Mouse (Mus musculus) forebrain, postnatal 0 days (tissue): ENCODE data around the gene Atat1. TPM values are rescaled to one million over a fixed set of nuclear protein-coding genes. Genes with fewer than 3 reads are reported as not detected.

ENCODE experiments used
- ATAC-seq: fragments of 200-750 bp; cut with Nextera tagmentation; 2 replicates; pipeline ENCODE4 v1.8.0; 2017; ENCODE audit warnings: mild to moderate bottlenecking, moderate library complexity
- DNase-seq: peaks from one replicate; pipeline ENCODE4 v3.0.0-alpha.2; 2015
- H3K27ac ChIP-seq: fragments of 300-500 bp; sonication (generic); 2 replicates; pipeline ENCODE4 v1.5.1; 2014; ENCODE audit warnings: low read depth, mild to moderate bottlenecking, antibody characterized with exemption, low read length, moderate library complexity, mixed read lengths
- H3K27me3 ChIP-seq: fragments of 300-500 bp; sonication (generic); 2 replicates; pipeline ENCODE4 v1.6.1; 2014; ENCODE audit warnings: mild to moderate bottlenecking, low read length, mixed read lengths; ENCODE audit not compliant: insufficient read depth
- H3K36me3 ChIP-seq: fragments of 300-500 bp; sonication (generic); 2 replicates; pipeline ENCODE4 v1.6.1; 2014; ENCODE audit warnings: mild to moderate bottlenecking, moderate library complexity; ENCODE audit not compliant: insufficient read depth
- H3K4me1 ChIP-seq: fragments of 300-500 bp; sonication (generic); 2 replicates; pipeline ENCODE4 v1.6.1; 2014; ENCODE audit warnings: antibody characterized with exemption; ENCODE audit not compliant: insufficient read depth
- H3K4me2 ChIP-seq: fragments of 300-500 bp; sonication (generic); 2 replicates; pipeline ENCODE4 v1.6.1; 2014; ENCODE audit warnings: low read depth, mild to moderate bottlenecking, moderate library complexity
- H3K4me3 ChIP-seq: fragments of 300-500 bp; sonication (generic); 2 replicates; pipeline ENCODE4 v1.5.1; 2014; ENCODE audit warnings: low read depth, low read length, mixed read lengths
- H3K9ac ChIP-seq: fragments of 300-500 bp; sonication (generic); 2 replicates; pipeline ENCODE4 v1.6.1; 2014; ENCODE audit warnings: mild to moderate bottlenecking
- H3K9me3 ChIP-seq: fragments of 300-500 bp; sonication (generic); 2 replicates; pipeline ENCODE4 v1.6.1; 2016; ENCODE audit warnings: low read length
- CTCF ChIP-seq: sonication (generic); IDR thresholded peaks from 2 replicates; pipeline ENCODE4 v1.5.1; 2016; ENCODE audit warnings: antibody characterized with exemption, control low read depth, low read depth
- WGBS: fragments of 180-500 bp; shearing (Covaris S2); extraction: QIAGEN DNeasy Blood & Tissue Kit; methylation state at CpG from one replicate; pipeline ENCODE4 v1.1.7; 2014; 5-methylcytosine and 5-hydroxymethylcytosine counted together
- polyA plus RNA-seq: library from polyadenylated mRNA; unstranded; fragments of >200 nt; fragmentation: Nextera tagmentation; extraction: Ambion mirVana; gene quantifications from 2 replicates; pipeline ENCODE4 v1.2.1, GENCODE M21; 2015
- total RNA-seq: library from RNA; depleted of rRNA; stranded (reverse); fragments of >200 nt; gene quantifications from 2 replicates; pipeline ENCODE4 v1.2.3, GENCODE M21; 2014

Gene Atat1
- total and polyA plus RNA-seq, 2 experiments from 2014 or later = 218 to 379 TPM

- TF ChIP-seq CTCF = no peak
- Histone ChIP-seq H3K36me3 (peaks cover 34% of the 10 kb centered on the region), H3K4me2 (no peak overlapping the region), H3K9ac (no peak overlapping the region), H3K4me1 (peaks cover 18% of the 10 kb centered on the region), H3K27me3 (no peaks in the 10 kb centered on the region), H3K4me3 (no peak overlapping the region), H3K9me3 (no peaks in the 10 kb centered on the region), H3K27ac (no peak overlapping the region)
- ATAC-seq = no peak
- DNase-seq = no peak
- WGBS = 75% methylated on average over 4 of the region's 4 CpGs
Measured at GRCm38 (mm10) chr17:35921710-35922109, 11.8 kb upstream of the Atat1 start.

- Histone ChIP-seq H3K4me2 (no peak overlapping the region; the same call in 1 of the 2 replicates), H3K9me3 (no peaks in the 10 kb centered on the region), H3K4me1 (peaks cover 18% of the 10 kb centered on the region), H3K27ac (peak overlapping the region; percentile 11; the same call in 1 of the 2 replicates), H3K4me3 (no peak overlapping the region), H3K9ac (no peak overlapping the region), H3K36me3 (peaks cover 27% of the 10 kb centered on the region), H3K27me3 (no peaks in the 10 kb centered on the region)
- peak; percentile 69 for DNase-seq
- no peak for ATAC-seq
- TF ChIP-seq CTCF = peak; percentile 74
- WGBS = 66% methylated on average over 5 of the region's 5 CpGs
Measured at GRCm38 (mm10) chr17:35920862-35921562, 11.1 kb upstream of the Atat1 start.

GRCm38 (mm10) chr17:35920384-35920783, 10.5 kb upstream of the Atat1 start:
- Histone ChIP-seq H3K4me3 (no peak overlapping the region), H3K4me2 (peak overlapping the region; percentile 79), H3K27me3 (no peaks in the 10 kb centered on the region), H3K27ac (peak overlapping the region; percentile 100), H3K4me1 (peaks cover 18% of the 10 kb centered on the region), H3K36me3 (peaks cover 23% of the 10 kb centered on the region), H3K9me3 (no peaks in the 10 kb centered on the region), H3K9ac (peak overlapping the region; percentile 99)
- TF ChIP-seq CTCF = no peak
- DNase-seq (no peak), ATAC-seq (no peak)
- 68% methylated on average over 1 of the region's 1 CpGs for WGBS

- peak overlapping the region; percentile 72 for H3K4me3 ChIP-seq
- DNase-seq (no peak), ATAC-seq (no peak)
- 35% methylated on average over 6 of the region's 6 CpGs for WGBS
- H3K9ac ChIP-seq = peak overlapping the region; percentile 99
- H3K4me1 ChIP-seq = peaks cover 18% of the 10 kb centered on the region
- H3K27me3 ChIP-seq = no peaks in the 10 kb centered on the region
- H3K9me3 ChIP-seq = no peaks in the 10 kb centered on the region
- peak overlapping the region; percentile 79 for H3K4me2 ChIP-seq
- peaks cover 18% of the 10 kb centered on the region for H3K36me3 ChIP-seq
- peak overlapping the region; percentile 100 for H3K27ac ChIP-seq
- no peak for TF ChIP-seq CTCF
Measured at GRCm38 (mm10) chr17:35919864-35920301, 10.0 kb upstream of the Atat1 start.

- H3K4me1 ChIP-seq = peaks cover 18% of the 10 kb centered on the region
- H3K9ac ChIP-seq = peak overlapping the region; percentile 99
- TF ChIP-seq CTCF = no peak
- no peaks in the 10 kb centered on the region for H3K27me3 ChIP-seq
- 5% methylated on average over 7 of the region's 7 CpGs for WGBS
- H3K4me3 ChIP-seq = peak overlapping the region; percentile 72
- peak; percentile 97 for DNase-seq
- H3K36me3 ChIP-seq = peaks cover 11% of the 10 kb centered on the region
- ATAC-seq = peak; percentile 53
- H3K27ac ChIP-seq = peak overlapping the region; percentile 100
- peak overlapping the region; percentile 79 for H3K4me2 ChIP-seq
- no peaks in the 10 kb centered on the region for H3K9me3 ChIP-seq
Measured at GRCm38 (mm10) chr17:35919060-35919715, 9.3 kb upstream of the Atat1 start.

- Histone ChIP-seq H3K27ac (peak overlapping the region; percentile 100), H3K4me3 (peak overlapping the region; percentile 72), H3K9me3 (no peaks in the 10 kb centered on the region), H3K4me1 (peaks cover 18% of the 10 kb centered on the region), H3K36me3 (peaks cover 5% of the 10 kb centered on the region), H3K27me3 (no peaks in the 10 kb centered on the region), H3K4me2 (peak overlapping the region; percentile 79), H3K9ac (peak overlapping the region; percentile 99)
- TF ChIP-seq CTCF = no peak
- ATAC-seq (no peak), DNase-seq (no peak)
- under 1% methylated on average over 11 of the region's 11 CpGs for WGBS
Measured at GRCm38 (mm10) chr17:35918276-35919059, 8.6 kb upstream of the Atat1 start.
